9 mouse cellular contexts compared by ENCODE assay signal in the genomic region with DNA sequence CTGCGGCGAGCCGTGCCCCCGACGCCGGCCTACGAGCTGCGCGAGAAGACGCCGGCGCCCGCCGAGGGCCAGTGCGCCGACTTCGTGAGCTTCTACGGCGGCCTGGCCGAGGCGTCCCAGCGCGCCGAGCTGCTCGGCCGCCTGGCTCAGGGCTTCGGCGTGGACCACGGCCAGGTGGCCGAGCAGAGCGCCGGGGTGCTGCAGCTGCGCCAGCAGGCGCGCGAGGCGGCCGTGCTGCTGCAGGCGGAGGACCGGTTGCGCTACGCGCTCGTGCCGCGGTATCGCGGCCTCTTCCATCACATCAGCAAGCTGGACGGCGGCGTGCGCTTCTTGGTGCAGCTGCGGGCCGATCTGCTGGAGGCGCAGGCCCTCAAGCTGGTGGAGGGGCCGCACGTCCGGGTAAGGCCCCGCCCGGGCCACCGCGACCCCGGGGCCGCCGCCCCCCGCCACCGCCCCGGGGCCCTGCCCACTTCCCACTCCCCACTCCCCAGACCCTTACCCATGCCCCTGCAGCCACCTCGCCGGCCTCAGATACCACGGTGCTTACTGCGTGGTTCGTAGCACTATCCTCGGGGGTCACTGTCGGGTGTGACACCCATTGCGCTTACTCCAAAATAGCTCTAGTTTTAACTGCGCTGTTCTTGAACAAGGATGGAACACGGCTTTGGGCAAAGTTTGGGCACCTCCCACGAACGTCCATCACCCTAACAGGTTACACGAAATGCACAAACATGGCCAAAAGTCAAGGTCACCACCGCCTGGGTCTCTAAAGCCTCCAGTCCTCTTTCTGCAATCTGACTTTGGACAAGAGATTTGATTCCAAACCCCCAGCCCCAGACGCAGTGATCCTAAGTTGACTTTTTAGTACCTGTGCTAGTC. TPM values are rescaled to one million over a fixed set of nuclear protein-coding genes. Genes with fewer than 3 reads are reported as not detected.
DNase-seq lines count a peak whose midpoint lies in the region; ATAC-seq and TF ChIP-seq lines count a peak whose summit lies in the region.
"Had no signal": no experiment of that assay in that cellular context is flagged by ENCODE, and none has a peak within 500 bp of the region (broad histone marks: within the 10 kb centered on the region; RNA-seq: fewer than 3 reads in every experiment).

No protein-coding gene starts in this region.

- peak overlapping the region; percentile 85 for H3K9ac ChIP-seq in embryonic facial prominence, embryonic 15.5 days
- peak overlapping the region; percentile 92 for H3K9ac ChIP-seq in intestine, embryonic 16.5 days (ENCODE audit: low read depth, low read length)
- H3K9ac ChIP-seq in midbrain, postnatal 0 days (replicated peaks; ENCODE audit: low read length, poor library complexity, severe bottlenecking), result peak overlapping the region; percentile 94

- no peaks in the 10 kb centered on the region for H3K27me3 ChIP-seq in embryonic facial prominence, embryonic 15.5 days
- no peaks in the 10 kb centered on the region for H3K27me3 ChIP-seq in intestine, embryonic 16.5 days (replicated peaks; ENCODE audit: control insufficient read depth, insufficient read depth, low read length)
- no peaks in the 10 kb centered on the region; the same call in 1 of the 2 replicates for H3K27me3 ChIP-seq in midbrain, postnatal 0 days (ENCODE audit: insufficient read depth, low read length)

- TF ChIP-seq CTCF in left cerebral cortex, adult 2 months (IDR thresholded peaks at IDR 0.05), result no peak
- TF ChIP-seq CTCF in midbrain, postnatal 0 days (IDR thresholded peaks at IDR 0.05), result no peak

- H3K4me3 ChIP-seq in left cerebral cortex, adult 2 months, result peak overlapping the region; percentile 88
- H3K4me3 ChIP-seq in embryonic facial prominence, embryonic 15.5 days (replicated peaks), result peak overlapping the region; percentile 81
- H3K4me3 ChIP-seq in intestine, embryonic 16.5 days (ENCODE audit: low read length), result peak overlapping the region; percentile 87
- H3K4me3 ChIP-seq in midbrain, postnatal 0 days (ENCODE audit: low read depth, low read length), result peak overlapping the region; percentile 79

- H3K9me3 ChIP-seq in embryonic facial prominence, embryonic 15.5 days (replicated peaks), result no peaks in the 10 kb centered on the region
- H3K9me3 ChIP-seq in intestine, embryonic 16.5 days (ENCODE audit: control insufficient read depth, low read length), result no peaks in the 10 kb centered on the region
- no peaks in the 10 kb centered on the region for H3K9me3 ChIP-seq in midbrain, postnatal 0 days (ENCODE audit: low read length)

- peak; percentile 51 for ATAC-seq in embryonic facial prominence, embryonic 15.5 days (ENCODE audit: insufficient number of reproducible peaks, low FRiP score, low TSS enrichment, low read depth)
- peak; percentile 50 for ATAC-seq in intestine, embryonic 16.5 days
- ATAC-seq in midbrain, postnatal 0 days (ENCODE audit: low FRiP score), result peak; percentile 55

- DNase-seq in left cerebral cortex, adult 2 months (ENCODE audit: extremely low spot score in 1 of 2, low spot score in 2 of 2), result no peak
- DNase-seq in left cerebral cortex, adult 11 months (ENCODE audit: low spot score), result no peak
- DNase-seq in ZHBTc4 (ENCODE audit: low read depth, low spot score), result peak; percentile 67
- peak; percentile 40 for DNase-seq in midbrain, postnatal 0 days (ENCODE audit: low spot score)
- DNase-seq in urinary bladder, postnatal 14 days (ENCODE audit: low spot score), result no peak
- no peak for DNase-seq in spleen, adult 18-20 months

- peak overlapping the region; percentile 97 for H3K4me2 ChIP-seq in embryonic facial prominence, embryonic 15.5 days (replicated peaks)
- H3K4me2 ChIP-seq in intestine, embryonic 16.5 days (ENCODE audit: low read depth, low read length), result peak overlapping the region; percentile 97
- peak overlapping the region; percentile 99 for H3K4me2 ChIP-seq in midbrain, postnatal 0 days (ENCODE audit: low read depth, low read length, poor library complexity, severe bottlenecking)

- peaks cover 20% of the 10 kb centered on the region for H3K4me1 ChIP-seq in embryonic facial prominence, embryonic 15.5 days
- peaks cover 19% of the 10 kb centered on the region for H3K4me1 ChIP-seq in intestine, embryonic 16.5 days (ENCODE audit: control insufficient read depth, insufficient read depth, low read length)
- peaks cover 9% of the 10 kb centered on the region for H3K4me1 ChIP-seq in midbrain, postnatal 0 days (ENCODE audit: insufficient read depth, low read length)

- H3K27ac ChIP-seq in left cerebral cortex, adult 2 months, result peak overlapping the region; percentile 91
- peak overlapping the region; percentile 76; the same call in 1 of the 2 replicates for H3K27ac ChIP-seq in embryonic facial prominence, embryonic 15.5 days (replicated peaks)
- H3K27ac ChIP-seq in intestine, embryonic 16.5 days (ENCODE audit: low read length), result peak overlapping the region; percentile 80
- peak overlapping the region; percentile 92 for H3K27ac ChIP-seq in midbrain, postnatal 0 days (ENCODE audit: low read depth, low read length)

- intact Hi-C loops in left cerebral cortex, adult 2 months (cut with DNase I), result no loop called here

- WGBS in embryonic facial prominence, embryonic 15.5 days, result 5% methylated on average over 73 of the region's 83 CpGs
- WGBS in intestine, embryonic 16.5 days, result 5% methylated on average over 79 of the region's 83 CpGs
- 7% methylated on average over 50 of the region's 83 CpGs for WGBS in midbrain, postnatal 0 days

- H3K36me3 ChIP-seq in embryonic facial prominence, embryonic 15.5 days, result no peaks in the 10 kb centered on the region
- H3K36me3 ChIP-seq in intestine, embryonic 16.5 days (ENCODE audit: control insufficient read depth, insufficient read depth, low read length), result no peaks in the 10 kb centered on the region
- peaks cover 4% of the 10 kb centered on the region; the same call in 1 of the 2 replicates for H3K36me3 ChIP-seq in midbrain, postnatal 0 days (ENCODE audit: insufficient read depth, low read length)

RNA-seq across cellular contexts. Expression of gene Mlycd, which starts 0.6 kb away (rescaled TPM):
- 10 to 100 TPM; 26.1 to 28.7 TPM for total RNA-seq in left cerebral cortex, adult 2 months (2021)
- 15.3 and 15.5 TPM in 2 replicates for polyA plus RNA-seq in embryonic facial prominence, embryonic 15.5 days (2015; fragmentation: Nextera tagmentation; extraction: Ambion mirVana)
- 20.6 and 22.7 TPM in 2 replicates for polyA plus RNA-seq in intestine, embryonic 16.5 days (2015; fragmentation: Nextera tagmentation; extraction: Ambion mirVana)
- total RNA-seq in midbrain, postnatal 0 days (2014; rRNA removed), result 27.0 and 32.1 TPM in 2 replicates
- polyA plus RNA-seq in midbrain, postnatal 0 days (2015; fragmentation: Nextera tagmentation; extraction: Ambion mirVana), result 19.0 and 20.6 TPM in 2 replicates

RNA-seq across cellular contexts. Expression of gene Osgin1, which starts 38.6 kb away (rescaled TPM):
- under 1 TPM in 1 of 2 experiments, not detected in 1; 0.40 TPM for total RNA-seq in left cerebral cortex, adult 2 months (2021)
- polyA plus RNA-seq in embryonic facial prominence, embryonic 15.5 days (2015; fragmentation: Nextera tagmentation; extraction: Ambion mirVana), result 2.1 and 3.0 TPM in 2 replicates
- polyA plus RNA-seq in intestine, embryonic 16.5 days (2015; fragmentation: Nextera tagmentation; extraction: Ambion mirVana), result 8.0 and 9.2 TPM in 2 replicates
- total RNA-seq in midbrain, postnatal 0 days (2014; rRNA removed), result 0.38 TPM in 1 of 2 replicates, not detected in the other
- polyA plus RNA-seq in midbrain, postnatal 0 days (2015; fragmentation: Nextera tagmentation; extraction: Ambion mirVana), result 0.15 and 0.32 TPM in 2 replicates

RNA-seq across cellular contexts. Expression of gene Hsbp1, which starts 51.0 kb away (rescaled TPM):
- total RNA-seq in left cerebral cortex, adult 2 months (2021), result 100 to 1,000 TPM; 314 to 321 TPM
- polyA plus RNA-seq in embryonic facial prominence, embryonic 15.5 days (2015; fragmentation: Nextera tagmentation; extraction: Ambion mirVana), result 340 and 344 TPM in 2 replicates
- polyA plus RNA-seq in intestine, embryonic 16.5 days (2015; fragmentation: Nextera tagmentation; extraction: Ambion mirVana), result 259 and 264 TPM in 2 replicates
- 428 and 445 TPM in 2 replicates for total RNA-seq in midbrain, postnatal 0 days (2014; rRNA removed)
- 1,211 and 1,230 TPM in 2 replicates for polyA plus RNA-seq in midbrain, postnatal 0 days (2015; fragmentation: Nextera tagmentation; extraction: Ambion mirVana)

RNA-seq across cellular contexts. Expression of gene Necab2, which starts 51.2 kb away (rescaled TPM):
- total RNA-seq in left cerebral cortex, adult 2 months (2021), result 10 to 100 TPM; 63.3 to 80.9 TPM
- polyA plus RNA-seq in embryonic facial prominence, embryonic 15.5 days (2015; fragmentation: Nextera tagmentation; extraction: Ambion mirVana), result 2.5 and 4.7 TPM in 2 replicates
- polyA plus RNA-seq in intestine, embryonic 16.5 days (2015; fragmentation: Nextera tagmentation; extraction: Ambion mirVana), result 1.3 and 1.6 TPM in 2 replicates
- 106 and 119 TPM in 2 replicates for total RNA-seq in midbrain, postnatal 0 days (2014; rRNA removed)
- polyA plus RNA-seq in midbrain, postnatal 0 days (2015; fragmentation: Nextera tagmentation; extraction: Ambion mirVana), result 76.6 and 84.6 TPM in 2 replicates
- total RNA-seq: heart, adult 18-20 months had no signal

Comparison
In these comparisons a context has a peak if more than half of its experiments do, and no peak if none do; other contexts are left out.
1. DNase-seq: peak in ZHBTc4 (single experiment) and midbrain, postnatal 0 days (single experiment); none in left cerebral cortex, adult 2 months (0 of 2), left cerebral cortex, adult 11 months (single experiment), urinary bladder, postnatal 14 days (single experiment) and spleen, adult 18-20 months (0 of 2).
2. Peak in every context shown above with its lines, with median percentiles within 50 percentile points of each other: H3K27ac ChIP-seq, H3K4me3 ChIP-seq, ATAC-seq, H3K4me2 ChIP-seq and H3K9ac ChIP-seq.